Mouse (Mus musculus) bone marrow macrophage, adult 2 months (primary cell): Measurements from ENCODE around the gene Dpysl4. TPM values are rescaled to one million over a fixed set of nuclear protein-coding genes. Genes with fewer than 3 reads are reported as not detected.

Source experiments
- H3K27ac ChIP-seq: 2 replicates; pipeline ENCODE4 v1.5.1; 2012; ENCODE audit warnings: low read depth, low read length; ENCODE audit not compliant: insufficient read depth
- H3K4me1 ChIP-seq: 2 replicates; pipeline ENCODE4 v1.6.1; 2012; ENCODE audit warnings: low read length; ENCODE audit not compliant: control insufficient read depth, insufficient read depth
- H3K4me3 ChIP-seq: 2 replicates; pipeline ENCODE4 v1.5.1; 2012; ENCODE audit warnings: mild to moderate bottlenecking, low read length, moderate library complexity; ENCODE audit not compliant: insufficient read depth
- CTCF ChIP-seq: IDR thresholded peaks from 2 replicates; pipeline ENCODE4 v1.5.1; 2012; ENCODE audit warnings: low read depth, mild to moderate bottlenecking, low read length, moderate library complexity
- POLR2A ChIP-seq: IDR thresholded peaks from 2 replicates; pipeline ENCODE4 v1.6.1; 2012; ENCODE audit warnings: mild to moderate bottlenecking, low read depth, low read length, borderline replicate concordance
- polyA plus RNA-seq: library from polyadenylated mRNA; stranded (reverse); fragments of >200 nt; gene quantifications from 2 replicates; pipeline ENCODE4 v1.2.4, GENCODE M21; 2012; ENCODE audit not compliant: missing spikeins, insufficient read depth, insufficient read length

Dpysl4 gene
- polyA plus RNA-seq, 1 experiment, result not detected

DNA sequence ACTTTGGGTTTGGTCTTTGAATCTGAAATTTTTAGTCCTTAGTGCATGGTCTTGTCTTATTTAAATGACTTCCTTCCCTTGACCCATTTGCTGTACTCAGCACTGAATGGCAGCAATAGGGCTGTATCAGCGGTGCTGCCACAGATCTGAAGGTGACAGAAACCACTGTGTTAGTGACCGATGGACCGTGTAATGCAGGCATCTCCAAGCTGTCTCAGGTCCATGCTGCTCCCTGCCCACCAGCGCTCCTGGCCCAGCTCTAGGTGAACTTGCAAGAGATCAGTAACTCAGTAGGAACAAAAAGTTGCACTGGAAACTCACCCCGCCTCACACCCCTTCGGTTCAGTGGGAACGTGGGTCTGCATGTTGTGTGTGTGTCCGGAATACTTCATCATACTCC is 3.5 kb upstream of the Dpysl4 start:
- no peak overlapping the region for H3K27ac ChIP-seq
- no peaks in the 10 kb centered on the region for H3K4me1 ChIP-seq
- H3K4me3 ChIP-seq, result no peak overlapping the region
- TF ChIP-seq POLR2A, result no peak
- TF ChIP-seq CTCF, result no peak

DNA sequence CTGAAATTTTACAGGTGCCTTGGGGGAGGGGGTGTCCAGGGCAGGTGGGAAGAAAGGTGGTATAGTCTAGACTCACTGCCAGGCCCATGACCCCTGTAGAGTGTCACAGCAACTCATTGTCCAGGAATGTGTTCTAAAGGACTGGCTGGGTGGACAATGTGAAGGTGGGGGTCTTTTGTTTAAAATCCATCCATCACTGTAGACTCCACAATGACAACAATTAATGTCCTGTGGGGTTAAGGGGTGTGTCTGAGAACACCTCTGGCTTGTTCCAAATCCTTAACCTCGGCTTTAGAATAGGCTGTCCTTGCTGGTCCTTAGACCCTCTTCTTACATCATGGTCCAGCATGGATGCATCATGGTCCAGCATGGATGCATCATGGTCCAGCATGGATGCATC is 1.5 kb upstream of the Dpysl4 start:
- Histone ChIP-seq H3K4me3 (no peak overlapping the region), H3K27ac (no peak overlapping the region), H3K4me1 (no peaks in the 10 kb centered on the region)
- TF ChIP-seq POLR2A (no peak), CTCF (no peak)

- no peak overlapping the region for H3K4me3 ChIP-seq
- no peak overlapping the region for H3K27ac ChIP-seq
- H3K4me1 ChIP-seq, result no peaks in the 10 kb centered on the region
- TF ChIP-seq POLR2A, result no peak
- no peak for TF ChIP-seq CTCF
Observed at GRCm38 (mm10) chr7:139086195-139087158, 676 bp downstream of the Dpysl4 start.

GRCm38 (mm10) chr7:139087801-139088200 is 2.0 kb downstream of the Dpysl4 start:
- TF ChIP-seq CTCF (no peak), POLR2A (no peak)
- Histone ChIP-seq H3K4me1 (no peaks in the 10 kb centered on the region), H3K27ac (no peak overlapping the region), H3K4me3 (no peak overlapping the region)

DNA sequence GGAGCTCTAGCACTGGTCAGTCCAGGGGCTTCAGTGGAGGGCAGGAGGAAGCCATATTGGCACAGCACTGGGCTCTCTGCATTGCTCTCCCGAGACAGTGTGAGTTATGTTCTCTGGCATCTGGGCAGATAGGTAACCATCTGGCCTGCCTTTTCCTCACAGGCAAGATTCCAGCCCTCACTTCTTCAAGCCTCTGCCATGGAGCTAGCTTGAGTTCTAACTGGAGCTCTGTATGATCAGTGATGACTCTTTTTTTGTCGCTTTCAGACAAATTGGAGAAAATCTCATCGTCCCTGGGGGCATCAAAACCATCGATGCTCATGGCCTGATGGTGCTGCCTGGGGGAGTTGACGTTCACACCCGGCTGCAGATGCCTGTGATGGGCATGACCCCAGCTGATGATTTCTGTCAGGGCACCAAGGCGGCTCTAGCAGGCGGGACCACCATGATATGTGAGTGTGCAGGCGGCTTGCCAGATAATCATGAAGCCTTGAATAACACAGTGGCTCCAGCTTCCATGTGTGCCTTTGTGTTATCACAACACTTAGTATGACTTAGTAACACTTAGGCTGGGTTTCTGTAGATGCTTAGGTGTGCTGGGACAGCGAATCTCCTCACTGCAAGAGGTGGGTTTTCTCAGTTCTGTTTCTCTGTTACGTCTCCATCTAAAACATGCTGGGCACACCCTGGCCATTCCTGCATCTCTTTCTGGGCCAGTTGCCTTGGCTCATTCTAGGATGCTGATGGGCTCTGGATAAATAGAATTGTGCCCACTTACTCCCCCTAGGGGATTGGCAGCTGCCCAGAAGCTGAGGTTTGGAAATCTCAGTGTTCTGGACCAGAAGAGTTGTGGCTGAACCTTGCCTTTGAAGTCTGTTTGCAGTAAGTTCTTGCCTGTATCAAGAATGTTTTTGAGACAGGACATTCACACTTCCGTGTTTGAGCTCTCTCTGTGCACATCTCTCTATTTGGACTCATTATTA is 4.4 kb downstream of the Dpysl4 start:
- no peaks in the 10 kb centered on the region for H3K4me1 ChIP-seq
- no peak overlapping the region for H3K4me3 ChIP-seq
- no peak for TF ChIP-seq CTCF
- TF ChIP-seq POLR2A, result no peak
- H3K27ac ChIP-seq, result no peak overlapping the region

DNA sequence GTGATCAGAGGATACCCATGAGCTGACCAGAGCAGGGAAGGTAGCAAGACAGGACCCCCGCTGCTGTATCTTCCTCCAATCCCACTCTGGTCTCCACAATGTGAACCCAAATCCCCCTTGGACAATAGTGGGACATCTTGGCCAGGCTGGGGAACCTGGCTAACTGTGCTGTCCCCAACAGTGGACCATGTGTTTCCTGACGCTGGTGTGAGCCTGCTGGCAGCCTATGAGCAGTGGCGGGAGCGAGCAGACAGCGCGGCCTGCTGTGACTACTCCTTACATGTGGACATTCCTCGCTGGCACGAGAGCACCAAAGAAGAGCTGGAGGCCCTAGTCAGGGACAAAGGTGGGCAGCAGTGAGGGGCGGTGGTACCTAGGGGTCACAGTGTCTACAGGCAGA is 5.9 kb downstream of the Dpysl4 start:
- H3K4me3 ChIP-seq, result no peak overlapping the region
- TF ChIP-seq POLR2A, result no peak
- TF ChIP-seq CTCF, result no peak
- H3K27ac ChIP-seq, result no peak overlapping the region
- H3K4me1 ChIP-seq, result no peaks in the 10 kb centered on the region

DNA sequence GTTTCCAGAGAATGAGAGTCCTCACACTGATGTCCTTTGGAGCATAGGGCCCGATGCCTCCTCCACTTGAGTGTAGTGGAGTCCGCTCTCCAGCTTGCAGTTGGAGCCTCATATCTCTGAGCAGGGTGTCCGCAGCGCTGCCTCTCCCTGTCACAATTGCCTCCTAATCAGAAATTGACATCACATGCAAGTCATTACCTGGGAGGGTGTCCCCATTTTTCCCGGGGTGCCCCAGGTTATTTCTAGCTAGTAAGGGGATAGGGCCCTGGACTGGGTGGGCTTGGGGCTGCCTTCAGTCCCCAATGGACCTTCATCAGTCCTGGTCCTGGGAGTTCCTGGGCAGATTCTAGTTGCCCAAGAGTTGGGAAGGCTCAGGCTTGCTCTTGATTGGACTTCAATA is 6.9 kb downstream of the Dpysl4 start:
- no peak overlapping the region for H3K4me3 ChIP-seq
- TF ChIP-seq POLR2A (no peak), CTCF (no peak)
- no peaks in the 10 kb centered on the region for H3K4me1 ChIP-seq
- H3K27ac ChIP-seq, result no peak overlapping the region

- Histone ChIP-seq H3K4me3 (no peak overlapping the region), H3K4me1 (no peaks in the 10 kb centered on the region), H3K27ac (no peak overlapping the region)
- no peak for TF ChIP-seq CTCF
- TF ChIP-seq POLR2A, result no peak
Observed at GRCm38 (mm10) chr7:139093124-139093523, 7.3 kb downstream of the Dpysl4 start.

DNA sequence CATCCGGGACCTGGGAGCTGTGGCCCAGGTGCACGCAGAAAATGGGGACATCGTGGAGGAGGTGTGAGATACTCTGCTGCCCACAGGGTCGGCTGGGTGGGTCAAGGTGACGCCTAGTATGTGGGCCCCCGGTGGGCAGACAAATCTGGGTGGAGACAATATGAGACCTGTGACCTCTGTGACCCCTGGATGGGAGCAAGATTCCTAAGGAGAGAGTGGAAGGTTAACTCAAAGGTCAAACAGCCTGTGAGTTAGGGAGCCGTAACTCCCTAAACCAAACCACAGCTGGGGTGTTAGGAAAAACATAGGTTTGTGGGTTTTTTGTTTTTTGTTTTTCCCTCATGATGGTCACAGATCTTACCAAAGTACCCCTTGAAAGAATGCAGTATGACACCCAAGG is 8.0 kb downstream of the Dpysl4 start:
- H3K27ac ChIP-seq, result no peak overlapping the region
- no peaks in the 10 kb centered on the region for H3K4me1 ChIP-seq
- no peak for TF ChIP-seq CTCF
- no peak for TF ChIP-seq POLR2A
- no peak overlapping the region for H3K4me3 ChIP-seq
